ENCODE assay signal across 7 mouse cellular contexts in genomic region chr10:126956692-126957358, GRCm38 (mm10). TPM values are rescaled to one million over a fixed set of nuclear protein-coding genes. Genes with fewer than 3 reads are reported as not detected.
DNase-seq lines count a peak whose midpoint lies in the region; ATAC-seq lines count a peak whose summit lies in the region.

No protein-coding gene starts in this region.

- no peaks in the 10 kb centered on the region for H3K36me3 ChIP-seq in embryonic facial prominence, embryonic 11.5 days (replicated peaks; ENCODE audit: control insufficient read depth, insufficient read depth, low read depth, low read length)
- no peaks in the 10 kb centered on the region for H3K36me3 ChIP-seq in hindbrain, embryonic 13.5 days
- no peaks in the 10 kb centered on the region for H3K36me3 ChIP-seq in neural tube, embryonic 14.5 days (ENCODE audit: control insufficient read depth, insufficient read depth, low read length)

- DNase-seq in layer of hippocampus, postnatal 14 days (ENCODE audit: low spot score in 2 of 2), result peak; percentile 35 to 69
- DNase-seq in layer of hippocampus, adult 9-10 months (ENCODE audit: low spot score), result no peak
- DNase-seq in embryonic facial prominence, embryonic 11.5 days (ENCODE audit: low spot score), result peak; percentile 39
- no peak for DNase-seq in kidney, postnatal 10 days
- DNase-seq in urinary bladder, postnatal 25 days (ENCODE audit: low spot score), result no peak

- H3K9me3 ChIP-seq in embryonic facial prominence, embryonic 11.5 days (replicated peaks; ENCODE audit: control insufficient read depth, low read length), result no peaks in the 10 kb centered on the region
- H3K9me3 ChIP-seq in hindbrain, embryonic 13.5 days, result 0 out of 2 replicates have a peak, but pooled peaks cover 3% of the 10 kb centered on the region
- no peaks in the 10 kb centered on the region for H3K9me3 ChIP-seq in neural tube, embryonic 14.5 days (ENCODE audit: control insufficient read depth, low read length)

- H3K4me1 ChIP-seq in embryonic facial prominence, embryonic 11.5 days (ENCODE audit: control insufficient read depth, insufficient read depth, low read length), result peaks cover 7% of the 10 kb centered on the region
- peaks cover 20% of the 10 kb centered on the region for H3K4me1 ChIP-seq in hindbrain, embryonic 13.5 days (replicated peaks)
- peaks cover 12% of the 10 kb centered on the region for H3K4me1 ChIP-seq in neural tube, embryonic 14.5 days (ENCODE audit: control insufficient read depth, insufficient read depth, low read length)

- peak overlapping the region; percentile 33 for H3K4me2 ChIP-seq in embryonic facial prominence, embryonic 11.5 days (ENCODE audit: low read depth, low read length)
- peak overlapping the region; percentile 49 for H3K4me2 ChIP-seq in hindbrain, embryonic 13.5 days
- H3K4me2 ChIP-seq in neural tube, embryonic 14.5 days (ENCODE audit: low read depth, low read length), result peak overlapping the region; percentile 37; the same call in 1 of the 2 replicates

- H3K4me3 ChIP-seq in embryonic facial prominence, embryonic 11.5 days (ENCODE audit: low read depth, low read length), result no peak overlapping the region
- H3K4me3 ChIP-seq in hindbrain, embryonic 13.5 days, result peak overlapping the region; percentile 18
- no peak overlapping the region for H3K4me3 ChIP-seq in neural tube, embryonic 14.5 days (ENCODE audit: low read depth, low read length)

- no peaks in the 10 kb centered on the region for H3K27me3 ChIP-seq in embryonic facial prominence, embryonic 11.5 days (ENCODE audit: control insufficient read depth, insufficient read depth, low read length)
- H3K27me3 ChIP-seq in hindbrain, embryonic 13.5 days, result peaks cover 74% of the 10 kb centered on the region
- peaks cover 10% of the 10 kb centered on the region; the same call in 1 of the 2 replicates for H3K27me3 ChIP-seq in neural tube, embryonic 14.5 days (ENCODE audit: control insufficient read depth, insufficient read depth, low read length)

- ATAC-seq in embryonic facial prominence, embryonic 11.5 days (replicated peaks; ENCODE audit: insufficient number of reproducible peaks, low FRiP score, low TSS enrichment, low read depth), result no peak
- ATAC-seq in hindbrain, embryonic 13.5 days (ENCODE audit: low FRiP score), result 0 out of 2 replicates have a peak, but pooled peaks have one; percentile 5
- ATAC-seq in neural tube, embryonic 14.5 days (ENCODE audit: low read depth), result no peak

- H3K27ac ChIP-seq in embryonic facial prominence, embryonic 11.5 days (replicated peaks; ENCODE audit: low read depth, low read length), result peak overlapping the region; percentile 41; the same call in 1 of the 2 replicates
- peak overlapping the region; percentile 80 for H3K27ac ChIP-seq in hindbrain, embryonic 13.5 days
- H3K27ac ChIP-seq in neural tube, embryonic 14.5 days (ENCODE audit: low read depth, low read length), result peak overlapping the region; percentile 78

- H3K9ac ChIP-seq in embryonic facial prominence, embryonic 11.5 days (replicated peaks; ENCODE audit: low read length), result peak overlapping the region; percentile 51
- peak overlapping the region; percentile 56 for H3K9ac ChIP-seq in hindbrain, embryonic 13.5 days
- H3K9ac ChIP-seq in neural tube, embryonic 14.5 days (replicated peaks; ENCODE audit: low read depth, low read length), result peak overlapping the region; percentile 46

- WGBS in embryonic facial prominence, embryonic 11.5 days, result 5% methylated on average over 15 of the region's 15 CpGs
- 8% methylated on average over 15 of the region's 15 CpGs for WGBS in hindbrain, embryonic 13.5 days
- WGBS in neural tube, embryonic 14.5 days, result 6% methylated on average over 15 of the region's 15 CpGs

RNA-seq across cellular contexts. Expression of gene Ctdsp2, which starts 21.7 kb away (rescaled TPM):
- 10 to 100 TPM; 90.7 to 93.6 TPM for total RNA-seq in layer of hippocampus, postnatal 14 days (2021)
- 64.8 and 67.9 TPM in 2 replicates for polyA plus RNA-seq in embryonic facial prominence, embryonic 11.5 days (2014; fragmentation: Nextera tagmentation; extraction: Ambion mirVana)
- 18.9 and 19.8 TPM in 2 replicates for polyA plus RNA-seq in hindbrain, embryonic 13.5 days (2015; fragmentation: Nextera tagmentation; extraction: Ambion mirVana)
- 15.1 and 27.9 TPM in 2 replicates for polyA plus RNA-seq in neural tube, embryonic 14.5 days (2014; fragmentation: Nextera tagmentation; extraction: Ambion mirVana)

RNA-seq across cellular contexts. Expression of gene Avil, which starts 43.7 kb away (rescaled TPM):
- total RNA-seq in layer of hippocampus, postnatal 14 days (2021), result under 1 TPM; 0.48 to 0.62 TPM
- polyA plus RNA-seq in embryonic facial prominence, embryonic 11.5 days (2014; fragmentation: Nextera tagmentation; extraction: Ambion mirVana), result 0.39 and 0.42 TPM in 2 replicates
- 5.5 and 5.9 TPM in 2 replicates for polyA plus RNA-seq in hindbrain, embryonic 13.5 days (2015; fragmentation: Nextera tagmentation; extraction: Ambion mirVana)
- polyA plus RNA-seq in neural tube, embryonic 14.5 days (2014; fragmentation: Nextera tagmentation; extraction: Ambion mirVana), result 0.15 and 27.1 TPM in 2 replicates

RNA-seq across cellular contexts. Expression of gene Atp23, which starts 55.7 kb away (rescaled TPM):
- total RNA-seq in layer of hippocampus, postnatal 14 days (2021), result 1 to 10 TPM; 8.9 to 9.2 TPM
- polyA plus RNA-seq in embryonic facial prominence, embryonic 11.5 days (2014; fragmentation: Nextera tagmentation; extraction: Ambion mirVana), result 18.9 and 19.3 TPM in 2 replicates
- 10.6 and 10.9 TPM in 2 replicates for polyA plus RNA-seq in hindbrain, embryonic 13.5 days (2015; fragmentation: Nextera tagmentation; extraction: Ambion mirVana)
- 15.6 and 16.7 TPM in 2 replicates for polyA plus RNA-seq in neural tube, embryonic 14.5 days (2014; fragmentation: Nextera tagmentation; extraction: Ambion mirVana)

Comparison
In these comparisons a context has a peak if more than half of its experiments do, and no peak if none do; other contexts are left out.
1. DNase-seq: peak in layer of hippocampus, postnatal 14 days (2 of 2) and embryonic facial prominence, embryonic 11.5 days (single experiment); none in layer of hippocampus, adult 9-10 months (single experiment), kidney, postnatal 10 days (single experiment) and urinary bladder, postnatal 25 days (single experiment).
2. Peak in every context shown above with its lines, with median percentiles within 50 percentile points of each other: H3K27ac ChIP-seq, H3K4me2 ChIP-seq and H3K9ac ChIP-seq.